Mouse (Mus musculus) spleen, adult 2 months (tissue): Measurements from ENCODE around the gene Fcf1. TPM values are rescaled to one million over a fixed set of nuclear protein-coding genes. Genes with fewer than 3 reads are reported as not detected.

Experiments used
- DNase-seq, 2 experiments: peaks; one replicate each; pipeline versions ENCODE4 v3.0.0 to v3.0.0-alpha.2; 2012 to 2021; ENCODE audit warnings: low spot score in 2 of 2, low read depth in 1 of 2
- H3K27ac ChIP-seq: fragments of 200-500 bp; 2 replicates; pipeline ENCODE4 v1.5.1; 2012; ENCODE audit warnings: low read length, inconsistent platforms; ENCODE audit not compliant: insufficient read depth
- H3K27me3 ChIP-seq: fragments of 200-500 bp; 2 replicates; pipeline ENCODE4 v1.6.1; 2012; ENCODE audit warnings: mild to moderate bottlenecking, moderate library complexity, low read length, inconsistent platforms; ENCODE audit not compliant: control insufficient read depth, insufficient read depth
- H3K36me3 ChIP-seq: fragments of 200-500 bp; 2 replicates; pipeline ENCODE4 v1.6.1; 2012; ENCODE audit warnings: mild to moderate bottlenecking, low read length, inconsistent platforms; ENCODE audit not compliant: control insufficient read depth, insufficient read depth
- H3K4me1 ChIP-seq: fragments of 200-500 bp; 2 replicates; pipeline ENCODE4 v1.6.1; 2011; ENCODE audit warnings: inconsistent platforms; ENCODE audit not compliant: control insufficient read depth, insufficient read depth, insufficient read length
- H3K4me3 ChIP-seq: fragments of 200-500 bp; 2 replicates; pipeline ENCODE4 v1.5.1; 2011; ENCODE audit warnings: mild to moderate bottlenecking, inconsistent platforms; ENCODE audit not compliant: insufficient read depth, insufficient read length; ENCODE audit errors: extremely low read depth
- CTCF ChIP-seq: fragments of 200-500 bp; IDR thresholded peaks from 2 replicates; pipeline ENCODE4 v1.5.1; 2011; ENCODE audit warnings: mild to moderate bottlenecking, inconsistent platforms; ENCODE audit not compliant: insufficient read depth, insufficient read length, insufficient replicate concordance; ENCODE audit errors: extremely low read depth
- POLR2A ChIP-seq: fragments of 200-500 bp; IDR thresholded peaks from 2 replicates; pipeline ENCODE4 v1.6.1; 2011; ENCODE audit warnings: low read depth, low read length, inconsistent platforms
- WGBS: fragments of 180-500 bp; shearing (Covaris S2); methylation state at CpG from one replicate; pipeline ENCODE4 v1.1.7; 2018; 5-methylcytosine and 5-hydroxymethylcytosine counted together
- polyA plus RNA-seq: library from polyadenylated mRNA; depleted of rRNA; stranded (reverse); fragments of >200 nt; gene quantifications from 2 replicates; pipeline ENCODE4 v1.2.3, GENCODE M21; 2012

Gene Fcf1
- polyA plus RNA-seq, 1 experiment, result 22.7 TPM

DNA sequence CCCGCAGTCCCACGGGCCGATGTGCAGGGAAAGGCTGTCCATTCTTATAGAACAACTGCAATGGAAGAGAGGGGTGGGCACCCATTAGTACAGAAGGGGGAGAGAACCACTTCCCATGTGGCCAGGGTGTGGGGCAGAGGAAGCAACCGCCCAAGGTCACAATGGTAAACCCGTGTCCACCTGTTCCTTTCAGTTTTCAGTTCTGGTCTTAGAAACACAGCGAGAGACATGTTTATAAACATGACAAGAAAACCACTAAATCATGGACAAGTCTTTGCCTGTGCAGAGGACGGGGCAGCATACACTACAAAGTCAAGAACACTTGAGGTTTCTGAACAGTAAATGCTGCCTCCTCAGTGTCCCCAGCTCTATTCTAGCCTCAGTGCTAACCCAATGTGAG lies 30.4 kb upstream of the Fcf1 start:
- WGBS, result 88% methylated on average over 7 of the region's 7 CpGs
- Histone ChIP-seq H3K27me3 (no peaks in the 10 kb centered on the region), H3K36me3 (peaks cover 27% of the 10 kb centered on the region), H3K4me1 (no peaks in the 10 kb centered on the region), H3K4me3 (no peak overlapping the region), H3K27ac (no peak overlapping the region)
- no peak for DNase-seq
- no peak for TF ChIP-seq POLR2A

DNA sequence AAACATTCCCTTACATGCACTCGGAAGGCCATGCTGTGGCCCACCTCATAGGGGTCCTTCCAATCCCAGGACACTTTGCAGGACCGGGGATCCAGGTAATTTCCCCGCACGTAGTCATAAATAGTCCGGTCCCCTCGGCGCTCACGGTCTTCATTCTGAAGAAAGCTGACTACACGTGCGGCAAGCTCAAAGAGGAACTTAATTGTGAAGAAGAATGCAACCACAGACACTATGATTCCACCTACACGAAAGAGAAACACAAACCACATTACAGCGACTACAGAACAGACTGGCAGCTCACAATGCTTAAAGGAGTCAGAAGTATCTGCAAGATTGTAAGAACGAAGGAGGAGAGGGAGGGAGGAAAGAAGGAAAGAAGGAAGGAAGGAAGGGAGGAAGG lies 29.0 kb upstream of the Fcf1 start:
- 59% methylated on average over 13 of the region's 13 CpGs for WGBS
- H3K4me1 ChIP-seq, result no peaks in the 10 kb centered on the region
- no peak for DNase-seq
- no peaks in the 10 kb centered on the region for H3K27me3 ChIP-seq
- TF ChIP-seq CTCF (no peak), POLR2A (no peak)
- H3K27ac ChIP-seq, result no peak overlapping the region
- H3K4me3 ChIP-seq, result no peak overlapping the region
- H3K36me3 ChIP-seq, result peaks cover 28% of the 10 kb centered on the region

DNA sequence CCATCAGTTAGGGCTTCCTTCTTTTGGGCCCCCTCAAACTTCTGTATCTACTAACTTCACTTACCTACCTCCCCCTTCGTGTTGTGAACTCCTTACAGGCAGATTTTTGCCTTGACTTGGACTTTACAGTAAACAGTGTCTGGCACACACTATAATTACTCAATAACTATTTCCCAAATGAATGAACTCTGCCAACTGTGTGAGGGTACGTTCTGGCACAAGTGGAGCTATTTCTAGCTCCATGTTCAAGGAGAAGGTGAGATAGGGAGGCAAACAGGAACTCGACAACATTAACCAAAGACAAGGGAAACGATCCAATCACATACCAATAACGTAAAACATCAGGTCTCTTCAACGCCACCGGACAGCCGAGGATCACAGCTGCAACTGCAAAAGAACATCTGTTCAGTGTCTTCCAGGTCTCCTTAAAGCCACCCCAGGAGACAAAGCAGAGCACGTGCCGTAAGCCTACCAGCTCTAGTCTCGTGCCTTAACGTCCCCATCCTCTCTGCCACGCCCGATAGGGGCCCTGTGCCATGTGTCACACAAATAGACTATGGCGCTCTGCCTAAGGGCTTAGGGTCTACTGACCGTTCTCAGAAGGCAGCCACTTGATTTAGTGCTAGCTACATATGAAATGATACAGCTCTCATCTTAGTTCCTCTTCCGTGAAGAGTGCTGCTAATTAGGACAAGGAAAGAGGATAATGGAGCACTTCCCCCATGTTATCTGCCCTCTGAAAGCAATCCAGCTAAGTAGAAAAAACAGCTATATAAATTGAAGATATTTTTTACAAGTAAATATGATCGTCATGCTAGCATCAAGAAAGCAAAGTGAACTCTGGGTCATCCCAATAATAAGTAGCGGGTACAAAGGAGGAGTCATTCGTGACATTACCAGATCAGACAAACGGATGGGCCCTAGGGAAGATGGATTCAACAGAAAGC lies 27.4 kb upstream of the Fcf1 start:
- no peak for TF ChIP-seq POLR2A
- WGBS, result 91% methylated on average over 21 of the region's 21 CpGs
- peaks cover 29% of the 10 kb centered on the region for H3K36me3 ChIP-seq
- no peak for DNase-seq
- H3K4me3 ChIP-seq, result no peak overlapping the region
- no peaks in the 10 kb centered on the region for H3K27me3 ChIP-seq
- H3K27ac ChIP-seq, result no peak overlapping the region
- no peaks in the 10 kb centered on the region for H3K4me1 ChIP-seq

DNA sequence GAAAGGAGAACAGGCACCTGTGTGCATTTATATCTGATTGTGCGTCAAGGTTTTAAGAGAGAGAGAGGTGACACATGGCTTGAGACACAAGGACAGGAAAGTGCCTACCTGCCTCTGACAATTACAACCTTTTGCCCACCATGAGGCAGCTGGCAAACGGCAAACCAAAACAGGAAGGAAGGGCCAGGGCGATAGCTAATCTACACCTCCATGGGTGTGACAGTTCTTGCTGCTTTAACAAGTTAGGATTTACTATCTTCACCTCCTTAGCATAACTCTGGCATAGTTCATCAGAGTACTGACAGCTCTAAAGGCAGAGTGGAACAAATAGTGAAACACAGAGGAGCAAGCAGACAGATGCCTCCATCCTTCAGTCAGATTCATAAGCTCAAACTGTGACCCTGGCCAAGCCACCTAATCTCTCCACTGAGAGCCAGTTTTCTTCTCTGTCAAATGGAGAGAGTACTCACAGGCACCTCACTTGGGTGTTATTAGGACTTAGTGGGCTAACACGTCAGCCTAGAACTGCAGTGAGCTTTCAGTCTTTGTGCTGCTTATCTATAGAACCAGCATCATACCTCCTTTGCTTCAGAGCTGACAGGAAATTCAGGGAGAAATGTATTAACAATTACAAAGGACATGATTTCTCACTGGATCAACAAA lies 26.4 kb upstream of the Fcf1 start:
- WGBS, result 63% methylated on average over 4 of the region's 4 CpGs
- no peaks in the 10 kb centered on the region for H3K27me3 ChIP-seq
- H3K4me1 ChIP-seq, result no peaks in the 10 kb centered on the region
- H3K36me3 ChIP-seq, result peaks cover 29% of the 10 kb centered on the region
- TF ChIP-seq CTCF (no peak), POLR2A (no peak)
- no peak for DNase-seq
- H3K27ac ChIP-seq, result no peak overlapping the region
- H3K4me3 ChIP-seq, result no peak overlapping the region

DNA sequence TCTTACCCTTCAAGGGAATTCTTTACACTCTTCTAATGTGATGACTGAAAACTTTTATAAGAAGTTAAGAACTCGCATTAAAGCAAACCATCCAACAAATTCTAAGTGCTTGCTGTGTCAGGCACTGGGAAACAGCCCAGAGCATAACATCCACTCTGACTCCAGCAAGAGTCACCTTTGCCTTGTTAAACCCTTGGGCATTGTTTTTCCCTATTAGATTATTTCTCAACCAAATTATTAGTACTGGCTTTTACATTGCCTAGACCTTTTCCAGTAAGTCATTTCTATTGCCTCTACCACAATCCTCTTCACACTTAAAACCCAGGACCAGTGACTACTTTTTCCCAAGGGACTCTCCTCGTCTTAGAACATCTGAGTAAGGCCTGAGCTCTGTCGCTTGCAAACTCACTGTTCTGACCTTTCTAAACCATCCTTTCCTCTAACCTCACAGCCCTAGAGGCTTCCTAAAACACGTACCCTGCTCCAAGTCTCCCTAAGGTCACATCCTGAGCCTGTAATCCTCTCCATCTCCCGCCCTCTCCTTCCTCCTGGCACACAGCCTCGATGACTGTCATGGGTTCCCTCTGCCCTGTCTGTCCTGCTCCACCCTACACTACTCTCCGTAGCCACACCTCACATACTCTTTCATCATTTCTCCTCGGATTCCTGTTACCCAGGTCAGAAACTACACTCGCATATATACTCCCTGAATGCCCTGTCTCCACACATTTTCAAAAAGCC lies 25.7 kb upstream of the Fcf1 start:
- H3K27ac ChIP-seq, result no peak overlapping the region
- WGBS, result 90% methylated on average over 9 of the region's 9 CpGs
- H3K4me1 ChIP-seq, result no peaks in the 10 kb centered on the region
- H3K36me3 ChIP-seq, result peaks cover 30% of the 10 kb centered on the region
- no peak for TF ChIP-seq CTCF
- no peak for TF ChIP-seq POLR2A
- no peak for DNase-seq
- no peak overlapping the region for H3K4me3 ChIP-seq
- no peaks in the 10 kb centered on the region for H3K27me3 ChIP-seq

DNA sequence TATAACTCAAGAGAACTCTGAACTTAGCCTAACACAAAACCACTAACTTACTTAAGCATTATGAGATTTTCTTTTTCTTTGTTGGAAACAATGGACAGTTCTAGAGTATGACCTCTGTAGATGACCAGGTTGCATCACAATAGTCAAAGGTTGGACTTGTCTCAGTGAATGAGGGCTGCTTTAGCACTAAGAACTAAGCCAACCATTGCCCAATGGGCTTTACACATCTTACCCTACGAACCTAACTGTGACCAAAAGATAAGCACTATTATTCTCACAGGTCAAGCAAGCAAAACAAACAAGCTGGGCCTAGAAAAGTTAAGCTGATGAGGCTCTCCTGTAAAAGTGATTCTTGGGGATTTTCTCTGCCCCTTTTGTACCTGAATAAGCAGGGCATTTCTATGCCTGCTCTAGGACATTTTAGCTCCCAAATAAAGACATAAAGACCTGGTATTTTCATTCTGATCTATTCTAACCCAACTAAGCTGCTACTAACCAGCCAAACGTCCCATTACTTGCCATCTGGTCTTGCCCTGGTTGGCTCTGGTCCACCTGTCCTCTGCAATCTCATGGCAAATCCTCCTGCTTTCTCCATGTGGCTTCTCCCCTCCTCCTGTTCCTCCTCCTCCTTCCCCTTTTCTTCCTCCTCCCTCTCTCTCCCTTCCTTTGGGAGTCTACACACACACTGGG lies 22.7 kb upstream of the Fcf1 start:
- Histone ChIP-seq H3K4me1 (no peaks in the 10 kb centered on the region), H3K4me3 (no peak overlapping the region), H3K27ac (no peak overlapping the region), H3K36me3 (peaks cover 21% of the 10 kb centered on the region), H3K27me3 (no peaks in the 10 kb centered on the region)
- WGBS, result 90% methylated on average over 2 of the region's 2 CpGs
- TF ChIP-seq POLR2A, result no peak
- TF ChIP-seq CTCF, result no peak
- no peak for DNase-seq
